Mouse (Mus musculus): Measurements from ENCODE around the gene Luc7l3. TPM values are rescaled to one million over a fixed set of nuclear protein-coding genes. Genes with fewer than 3 reads are reported as not detected.

The Luc7l3 gene
- polyA plus RNA-seq, 2 experiments, result 33.7 to 39.1 TPM

GRCm38 (mm10) chr11:94320969-94321930, 538 bp downstream of the Luc7l3 start:
- Histone ChIP-seq H3K4me1 (replicated peaks; ENCODE audit: control insufficient read depth in 2 of 2, insufficient read depth in 2 of 2, low read length in 1 of 2) (peaks cover 37 to 42% of the 10 kb centered on the region in 2 experiments), H3K36me3 (replicated peaks; ENCODE audit: control insufficient read depth, insufficient read depth, low read depth) (peaks cover 18% of the 10 kb centered on the region), H3K4me3 (ENCODE audit: insufficient read depth in 1 of 2, low read depth in 2 of 2, low read length in 2 of 2) (peak overlapping the region; percentile 99 to 100), H3K9ac (replicated peaks) (peak overlapping the region; percentile 99), H3K27ac (peak overlapping the region; percentile 95), H3K9me3 (ENCODE audit: control insufficient read depth, low read length) (no peaks in the 10 kb centered on the region), H3K27me3 (ENCODE audit: control insufficient read depth, insufficient read depth, low read length) (no peaks in the 10 kb centered on the region), H3K4me2 (ENCODE audit: low read depth) (peak overlapping the region; percentile 85)
- DNase-seq (ENCODE audit: low read depth in 3 of 3, low spot score in 3 of 3), result peak in 2 of 3 experiments; percentile 39 to 58
- 0 out of 2 replicates have a peak, but pooled peaks have one; percentile 9 for TF ChIP-seq EP300 (IDR thresholded peaks at IDR 0.05; ENCODE audit: low read depth)
- no peak for TF ChIP-seq CTCF (IDR thresholded peaks at IDR 0.05; ENCODE audit: low read depth)
- WGBS (ENCODE audit: insufficient replicate concordance), result under 1% methylated on average over 67 of the region's 67 CpGs
- peak; percentile 72 for ATAC-seq (ENCODE audit: insufficient read depth)

- TF ChIP-seq EP300 (IDR thresholded peaks at IDR 0.05; ENCODE audit: low read depth) (no peak), CTCF (IDR thresholded peaks at IDR 0.05; ENCODE audit: low read depth) (no peak)
- DNase-seq (ENCODE audit: low read depth in 3 of 3, low spot score in 3 of 3) (no peak), ATAC-seq (ENCODE audit: insufficient read depth) (no peak)
- Histone ChIP-seq H3K36me3 (replicated peaks; ENCODE audit: control insufficient read depth, insufficient read depth, low read depth) (peaks cover 18% of the 10 kb centered on the region), H3K27me3 (ENCODE audit: control insufficient read depth, insufficient read depth, low read length) (no peaks in the 10 kb centered on the region), H3K9ac (replicated peaks) (peak overlapping the region; percentile 31), H3K4me1 (replicated peaks; ENCODE audit: control insufficient read depth in 2 of 2, insufficient read depth in 2 of 2, low read length in 1 of 2) (peaks cover 53 to 62% of the 10 kb centered on the region in 2 experiments), H3K9me3 (ENCODE audit: control insufficient read depth, low read length) (no peaks in the 10 kb centered on the region), H3K4me2 (ENCODE audit: low read depth) (peak overlapping the region; percentile 85), H3K4me3 (ENCODE audit: insufficient read depth in 1 of 2, low read depth in 2 of 2, low read length in 2 of 2) (no peak overlapping the region), H3K27ac (peak overlapping the region; percentile 10; the same call in 1 of the 2 replicates)
- 54% methylated on average over 5 of the region's 5 CpGs for WGBS (ENCODE audit: insufficient replicate concordance)
Observed at GRCm38 (mm10) chr11:94318056-94318455, 3.7 kb downstream of the Luc7l3 start.

- Histone ChIP-seq H3K4me3 (ENCODE audit: insufficient read depth in 1 of 2, low read depth in 2 of 2, low read length in 2 of 2) (peak overlapping the region in 1 of 2 experiments; percentile 8; a peak in 1 of 4 replicates), H3K27me3 (ENCODE audit: control insufficient read depth, insufficient read depth, low read length) (no peaks in the 10 kb centered on the region), H3K36me3 (replicated peaks; ENCODE audit: control insufficient read depth, insufficient read depth, low read depth) (peaks cover 20% of the 10 kb centered on the region), H3K4me1 (replicated peaks; ENCODE audit: control insufficient read depth in 2 of 2, insufficient read depth in 2 of 2, low read length in 1 of 2) (peaks cover 54 to 60% of the 10 kb centered on the region in 2 experiments), H3K4me2 (ENCODE audit: low read depth) (peak overlapping the region; percentile 85), H3K9ac (replicated peaks) (peak overlapping the region; percentile 31; the same call in 1 of the 2 replicates), H3K9me3 (ENCODE audit: control insufficient read depth, low read length) (no peaks in the 10 kb centered on the region), H3K27ac (peak overlapping the region; percentile 8; the same call in 1 of the 2 replicates)
- TF ChIP-seq CTCF (IDR thresholded peaks at IDR 0.05; ENCODE audit: low read depth) (no peak), EP300 (IDR thresholded peaks at IDR 0.05; ENCODE audit: low read depth) (no peak)
- WGBS (ENCODE audit: insufficient replicate concordance), result 45% methylated on average over 4 of the region's 4 CpGs
- ATAC-seq (ENCODE audit: insufficient read depth), result no peak
- no peak for DNase-seq (ENCODE audit: low read depth in 3 of 3, low spot score in 3 of 3)
Observed at GRCm38 (mm10) chr11:94317515-94317914, 4.3 kb downstream of the Luc7l3 start.

- peaks cover 51 to 55% of the 10 kb centered on the region in 2 experiments for H3K4me1 ChIP-seq (replicated peaks; ENCODE audit: control insufficient read depth in 2 of 2, insufficient read depth in 2 of 2, low read length in 1 of 2)
- H3K9ac ChIP-seq (replicated peaks), result no peak overlapping the region
- H3K4me3 ChIP-seq (ENCODE audit: insufficient read depth in 1 of 2, low read depth in 2 of 2, low read length in 2 of 2), result peak overlapping the region in 1 of 2 experiments; percentile 8; a peak in 1 of 4 replicates
- TF ChIP-seq EP300 (IDR thresholded peaks at IDR 0.05; ENCODE audit: low read depth), result no peak
- no peak for TF ChIP-seq CTCF (IDR thresholded peaks at IDR 0.05; ENCODE audit: low read depth)
- DNase-seq (ENCODE audit: low read depth in 3 of 3, low spot score in 3 of 3) (no peak), ATAC-seq (ENCODE audit: insufficient read depth) (no peak)
- H3K36me3 ChIP-seq (replicated peaks; ENCODE audit: control insufficient read depth, insufficient read depth, low read depth), result peaks cover 20% of the 10 kb centered on the region
- H3K27ac ChIP-seq, result no peak overlapping the region; the same call in 1 of the 2 replicates
- no peaks in the 10 kb centered on the region for H3K27me3 ChIP-seq (ENCODE audit: control insufficient read depth, insufficient read depth, low read length)
- no peaks in the 10 kb centered on the region for H3K9me3 ChIP-seq (ENCODE audit: control insufficient read depth, low read length)
- peak overlapping the region; percentile 85 for H3K4me2 ChIP-seq (ENCODE audit: low read depth)
- 71% methylated on average over 1 of the region's 1 CpGs for WGBS (ENCODE audit: insufficient replicate concordance)
Observed at GRCm38 (mm10) chr11:94317014-94317413, 4.8 kb downstream of the Luc7l3 start.

- WGBS (ENCODE audit: insufficient replicate concordance), result 73% methylated on average over 2 of the region's 2 CpGs
- H3K4me3 ChIP-seq (ENCODE audit: insufficient read depth in 1 of 2, low read depth in 2 of 2, low read length in 2 of 2), result no peak overlapping the region
- peak overlapping the region; percentile 14; the same call in 1 of the 2 replicates for H3K27ac ChIP-seq
- H3K36me3 ChIP-seq (replicated peaks; ENCODE audit: control insufficient read depth, insufficient read depth, low read depth), result peaks cover 20% of the 10 kb centered on the region
- H3K9me3 ChIP-seq (ENCODE audit: control insufficient read depth, low read length), result no peaks in the 10 kb centered on the region
- DNase-seq (ENCODE audit: low read depth in 3 of 3, low spot score in 3 of 3), result no peak
- ATAC-seq (ENCODE audit: insufficient read depth), result no peak
- no peaks in the 10 kb centered on the region for H3K27me3 ChIP-seq (ENCODE audit: control insufficient read depth, insufficient read depth, low read length)
- peaks cover 51 to 55% of the 10 kb centered on the region in 2 experiments for H3K4me1 ChIP-seq (replicated peaks; ENCODE audit: control insufficient read depth in 2 of 2, insufficient read depth in 2 of 2, low read length in 1 of 2)
- peak overlapping the region; percentile 85 for H3K4me2 ChIP-seq (ENCODE audit: low read depth)
- H3K9ac ChIP-seq (replicated peaks), result peak overlapping the region; percentile 35
- TF ChIP-seq CTCF (IDR thresholded peaks at IDR 0.05; ENCODE audit: low read depth) (no peak), EP300 (IDR thresholded peaks at IDR 0.05; ENCODE audit: low read depth) (no peak)
Observed at GRCm38 (mm10) chr11:94316528-94316927, 5.3 kb downstream of the Luc7l3 start.

Data from liver, embryonic 14.5 days (tissue).